Mouse (Mus musculus) WW6 (cell line): ENCODE results near the gene Hsh2d.

Experiments used
- DNase-seq: peaks from one replicate; pipeline ENCODE4 v3.0.0-alpha.2; 2013; ENCODE audit warnings: low read depth, low spot score

Gene Hsh2d

GRCm38 (mm10) chr8:72187793-72188331 lies 1.6 kb upstream of the Hsh2d start:
- no peak for DNase-seq

GRCm38 (mm10) chr8:72190215-72190539 lies 739 bp downstream of the Hsh2d start:
- no peak for DNase-seq

GRCm38 (mm10) chr8:72192065-72192464 lies 2.6 kb downstream of the Hsh2d start:
- no peak for DNase-seq

DNA sequence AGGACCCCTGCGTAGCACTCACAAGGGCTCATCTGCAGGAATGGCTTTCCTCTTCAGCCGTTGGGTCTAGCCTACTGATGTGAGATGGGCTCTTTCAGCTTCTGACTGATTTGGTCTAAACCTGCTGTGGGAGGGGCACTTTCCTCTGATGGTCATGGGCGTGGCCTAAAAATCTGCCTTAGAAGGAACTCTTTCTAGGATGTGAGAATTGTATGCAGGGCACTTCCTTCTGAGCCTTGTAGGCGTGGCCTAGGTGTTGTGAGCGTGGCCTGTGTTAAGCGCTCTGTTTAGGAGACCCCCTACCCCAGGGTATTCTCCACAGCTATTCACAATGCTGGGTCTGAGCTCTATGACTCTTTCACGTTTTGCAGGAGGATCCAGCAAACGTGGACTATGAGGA lies 8.6 kb downstream of the Hsh2d start:
- peak; percentile 82 for DNase-seq

GRCm38 (mm10) chr8:72208582-72208981 lies 19.1 kb downstream of the Hsh2d start:
- DNase-seq: no peak

- DNase-seq: no peak
Measured at GRCm38 (mm10) chr8:72210222-72210621, 20.8 kb downstream of the Hsh2d start.

- DNase-seq: no peak
Measured at GRCm38 (mm10) chr8:72210710-72211109, 21.3 kb downstream of the Hsh2d start.

DNA sequence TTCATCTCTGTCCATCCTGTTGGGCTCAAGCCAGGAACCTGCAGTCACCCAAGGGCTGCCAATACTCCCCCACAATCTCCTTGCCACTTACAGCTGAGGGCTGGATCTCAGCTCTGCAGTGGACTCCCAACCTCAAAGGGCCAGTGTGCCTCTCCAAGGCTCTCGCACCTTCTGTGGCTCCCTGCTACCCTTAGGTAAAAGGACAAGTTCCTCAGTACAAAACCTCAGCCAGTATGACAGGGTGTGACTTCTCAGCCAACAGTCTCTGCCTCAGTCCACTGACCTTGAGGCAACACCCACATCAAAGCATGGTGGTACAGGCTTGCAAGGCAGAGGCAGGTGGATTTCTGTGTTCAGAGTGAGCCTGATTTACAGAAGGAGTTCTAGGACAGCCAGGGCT lies 22.4 kb downstream of the Hsh2d start:
- DNase-seq: no peak

GRCm38 (mm10) chr8:72212751-72213150 lies 23.3 kb downstream of the Hsh2d start, which contains the start of gene Cib3:
Cib3 (minus strand) TSS chr8:72212837.
- no peak for DNase-seq

GRCm38 (mm10) chr8:72213536-72213935 lies 24.1 kb downstream of the Hsh2d start, which contains the start of gene Gm11034:
Gm11034 (minus strand) TSS chr8:72213636.
- DNase-seq: no peak

GRCm38 (mm10) chr8:72215060-72215459 lies 25.6 kb downstream of the Hsh2d start:
- no peak for DNase-seq

DNA sequence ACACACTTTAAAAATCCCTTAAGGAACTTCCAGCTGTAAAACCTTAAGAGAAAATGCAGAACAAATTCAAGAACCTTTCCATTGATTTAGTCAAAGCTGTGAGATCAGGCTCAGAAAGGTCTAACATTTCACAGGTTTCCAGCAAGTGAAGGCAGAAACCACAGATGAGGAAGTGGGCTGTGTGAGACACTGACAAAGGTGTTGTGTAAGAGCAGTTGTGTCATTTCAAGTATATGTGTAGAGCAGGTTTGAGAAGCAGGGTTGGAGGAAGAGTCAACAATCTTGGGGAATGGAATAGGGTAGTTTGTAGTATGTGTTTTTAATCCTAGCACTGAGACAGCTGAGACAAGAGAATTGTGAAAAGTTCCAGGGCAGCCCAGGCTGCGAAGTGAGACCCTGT lies 26.4 kb downstream of the Hsh2d start:
- DNase-seq: no peak

DNA sequence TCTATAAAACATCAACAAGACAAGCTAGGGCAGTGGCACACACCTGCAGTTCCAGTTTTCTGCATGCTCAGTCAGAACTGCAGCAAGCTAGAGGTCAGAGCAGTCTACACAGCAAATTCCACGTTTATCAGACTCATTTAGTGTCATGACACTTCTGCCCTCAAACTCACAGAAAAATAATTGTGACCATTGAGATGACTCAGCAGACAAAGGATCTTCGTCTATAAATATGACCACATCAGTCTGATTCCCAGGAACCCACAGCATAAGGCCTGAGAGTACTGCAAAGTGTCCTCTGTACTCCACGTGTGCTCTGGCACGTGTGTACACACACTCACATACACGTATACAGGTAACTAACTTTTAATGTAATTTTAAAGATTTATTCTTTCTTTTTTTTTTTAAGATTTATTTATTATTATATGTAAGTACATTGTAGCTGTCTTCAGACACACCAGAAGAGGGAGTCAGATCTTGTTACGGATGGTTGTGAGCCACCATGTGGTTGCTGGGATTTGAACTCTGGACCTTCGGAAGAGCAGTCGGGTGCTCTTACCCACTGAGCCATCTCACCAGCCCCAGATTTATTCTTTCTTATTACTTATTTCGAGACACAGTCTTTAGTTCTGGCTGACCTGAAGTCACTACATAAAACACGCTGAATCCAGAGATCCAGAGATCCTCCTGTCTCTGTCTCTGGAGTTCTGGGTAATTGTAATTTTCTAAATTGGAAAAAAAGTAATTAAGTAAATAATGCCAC lies 29.5 kb downstream of the Hsh2d start:
- DNase-seq: no peak

DNA sequence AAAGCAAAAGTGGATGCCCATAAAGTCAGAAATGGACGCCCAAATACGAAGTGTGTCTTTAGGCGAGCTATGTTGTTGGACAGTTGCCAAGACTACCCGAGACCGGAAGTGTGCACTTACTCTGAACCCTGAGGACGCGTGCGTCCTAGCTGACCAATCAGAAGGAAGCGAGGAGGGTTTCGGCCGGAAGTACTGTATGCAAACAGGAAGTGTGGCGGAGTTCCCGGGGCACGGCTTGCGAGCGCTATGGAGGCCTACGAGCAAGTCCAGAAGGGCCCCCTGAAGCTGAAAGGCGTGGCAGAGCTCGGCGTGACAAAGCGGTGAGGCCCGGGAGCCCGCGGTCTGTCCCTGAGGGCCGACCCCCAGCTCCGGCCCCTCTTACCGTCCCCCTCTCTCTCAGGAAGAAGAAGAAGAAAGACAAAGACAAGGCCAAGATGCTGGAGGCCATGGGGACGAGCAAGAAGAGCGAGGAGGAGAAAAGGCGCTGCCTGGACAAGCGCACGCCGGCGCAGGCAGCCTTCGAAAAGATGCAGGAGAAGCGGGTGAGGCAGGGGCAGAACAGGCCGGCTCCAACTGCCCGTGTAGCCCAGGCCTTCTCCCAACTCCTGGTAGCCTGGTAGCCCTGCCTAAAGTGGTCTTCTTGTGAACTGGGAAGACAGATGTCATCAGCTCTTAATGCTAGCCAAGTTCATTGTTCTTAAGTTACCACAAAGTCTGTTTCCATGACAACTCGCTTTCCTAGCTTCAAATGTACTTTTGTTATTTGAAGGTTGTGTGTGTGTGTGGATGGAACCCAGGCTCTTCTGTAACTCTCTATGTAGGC lies 30.3 kb downstream of the Hsh2d start, which contains the start of gene Fam32a:
Gene Fam32a (plus strand): TSS at position 190 of the 823 bp plus-strand sequence.
- peak; percentile 99 for DNase-seq

GRCm38 (mm10) chr8:72220758-72221157 lies 31.3 kb downstream of the Hsh2d start:
- no peak for DNase-seq

GRCm38 (mm10) chr8:72222656-72223055 lies 33.2 kb downstream of the Hsh2d start:
- no peak for DNase-seq

GRCm38 (mm10) chr8:72239499-72240402 lies 50.3 kb downstream of the Hsh2d start, which contains the start of gene Ap1m1:
Ap1m1 (plus strand) TSS chr8:72240018.
- peak; percentile 99 for DNase-seq

GRCm38 (mm10) chr8:72240403-72240763 lies 50.9 kb downstream of the Hsh2d start:
- DNase-seq: no peak

DNA sequence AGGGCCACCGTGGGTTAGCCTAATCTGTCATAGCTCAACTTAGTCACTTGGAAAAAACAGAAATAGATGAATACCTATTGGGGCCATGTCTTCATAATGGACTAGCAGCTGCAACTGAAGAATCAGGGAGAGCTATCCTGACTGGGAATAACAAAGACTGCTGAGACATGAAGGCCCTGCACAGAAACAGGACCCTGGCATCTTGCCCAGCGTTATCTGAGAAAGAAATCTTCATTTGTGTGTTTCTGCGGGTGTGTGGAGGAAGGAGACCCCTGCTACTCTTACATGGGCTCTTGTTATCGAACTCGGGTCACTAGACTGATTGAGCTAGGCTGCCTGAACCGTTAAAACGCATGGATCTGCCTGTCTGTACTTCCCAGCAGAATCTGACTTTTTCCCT lies 51.5 kb downstream of the Hsh2d start:
- no peak for DNase-seq

DNA sequence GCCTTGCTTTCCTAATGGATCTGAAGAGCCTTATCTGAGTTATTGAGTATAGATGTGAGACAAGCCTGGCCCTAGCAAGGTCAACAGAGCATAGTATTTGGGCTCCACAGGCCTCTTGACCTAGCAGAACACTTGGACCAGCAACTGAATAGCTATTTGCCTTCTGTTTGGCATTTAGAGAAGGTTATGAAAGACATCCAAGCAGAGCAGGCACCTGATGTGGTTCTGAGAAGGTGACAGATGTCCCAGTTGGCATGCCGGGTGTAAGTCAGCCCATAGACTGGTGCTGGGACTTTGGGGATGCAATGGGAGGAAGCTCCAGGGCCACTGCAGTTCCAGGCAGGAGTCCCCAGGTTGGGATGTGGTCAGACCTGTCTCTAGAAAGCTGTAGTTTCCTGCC lies 52.8 kb downstream of the Hsh2d start:
- no peak for DNase-seq

DNA sequence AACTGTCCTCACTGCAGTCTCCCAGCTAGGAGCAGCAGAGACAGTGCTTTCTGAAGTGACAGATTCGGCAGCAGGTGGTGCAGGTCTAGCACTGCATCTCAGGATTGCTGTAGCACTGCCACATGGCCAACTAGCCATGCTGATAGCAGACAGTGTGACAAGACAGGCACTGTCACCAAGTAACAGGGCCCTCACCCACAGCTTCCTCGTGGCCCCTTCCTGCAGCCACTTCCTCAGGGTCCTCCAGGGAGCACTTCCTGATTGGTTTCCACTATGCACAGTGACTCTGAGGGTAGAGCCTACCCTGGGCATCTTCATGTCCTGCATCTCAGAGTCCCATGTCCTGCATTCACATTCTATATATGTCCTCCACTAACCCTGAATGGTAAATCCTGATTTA lies 55.2 kb downstream of the Hsh2d start:
- no peak for DNase-seq
